Mouse (Mus musculus): ENCODE measurements at regions not wholly inside any gene's neighbourhood (a gene's known extent, or its start where the extent isn't known, plus 50 kb on each side); places are given as distances from the start of the nearest gene placed in this dataset.

- TF ChIP-seq CTCF (IDR thresholded peaks at IDR 0.05; ENCODE audit: control insufficient read depth, insufficient read depth, insufficient replicate concordance, low read depth, low read length) (no peak), POLR2A (IDR thresholded peaks at IDR 0.05; ENCODE audit: control insufficient read depth, low read depth, low read length) (no peak)
Measured at GRCm38 (mm10) chr10:126660024-126660423, 241.1 kb downstream of the Atp23 start.
